Mouse (Mus musculus): Measurements from ENCODE around the gene Fam78a. TPM values are rescaled to one million over a fixed set of nuclear protein-coding genes. Genes with fewer than 3 reads are reported as not detected.

The Fam78a gene
- polyA plus RNA-seq (2015; fragmentation: Nextera tagmentation; extraction: Ambion mirVana) = 9.4 and 9.9 TPM in 2 replicates

DNA sequence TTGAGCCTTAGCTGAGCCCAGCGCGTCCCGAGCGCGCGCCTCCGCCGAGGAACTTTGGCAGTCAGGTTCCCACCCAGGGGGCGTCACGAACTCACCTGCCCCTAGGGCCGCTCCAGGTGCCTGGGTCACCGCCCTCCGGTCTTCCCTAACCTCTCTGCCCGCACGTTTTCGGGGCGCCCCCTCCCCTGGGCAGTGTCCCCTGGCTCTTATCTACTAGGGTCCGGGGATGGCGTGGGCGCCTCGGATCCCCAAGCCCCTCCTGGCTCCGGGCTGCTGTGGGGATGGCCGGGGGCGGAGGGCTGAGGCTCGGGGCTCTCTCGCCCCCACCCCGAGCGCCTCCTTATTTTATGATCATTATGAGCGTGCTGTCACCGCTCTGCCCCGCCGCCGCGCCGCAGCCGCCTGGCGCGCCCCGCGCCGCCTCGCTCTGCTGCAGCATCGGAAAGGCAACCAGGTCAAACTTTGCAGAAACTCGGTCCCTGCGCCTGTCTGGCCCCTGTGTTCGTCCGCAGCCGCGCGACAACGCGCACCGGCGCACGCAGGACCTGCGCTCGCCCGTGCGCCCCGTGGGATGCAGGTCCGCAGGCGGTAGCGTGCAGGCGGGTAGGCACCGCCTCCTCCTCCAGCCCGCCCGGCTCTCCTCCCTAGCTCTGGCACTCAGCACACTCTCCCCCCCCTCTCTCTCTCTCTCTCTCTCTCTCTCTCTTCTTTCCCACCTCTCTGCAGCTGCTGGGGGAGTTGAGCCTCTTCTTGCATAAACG lies at the start of gene Fam78a:
TSS of gene Fam78a (minus strand) at position 747 of the 761 bp plus-strand sequence.

GRCm38 (mm10) chr2:32095351-32096121 lies 10.9 kb upstream of the Fam78a start, which contains the start of gene Plpp7:
Gene Plpp7 (plus strand): TSS chr2:32095528.

Other genes starting within 250 kb of the Fam78a start
- not detected in 2 replicates for gene Fibcd1, start 238.9 kb downstream of the Fam78a start, polyA plus RNA-seq (2015; fragmentation: Nextera tagmentation; extraction: Ambion mirVana)
- gene Lamc3, start 197.6 kb downstream of the Fam78a start, polyA plus RNA-seq (2015; fragmentation: Nextera tagmentation; extraction: Ambion mirVana) = 0.34 and 0.39 TPM in 2 replicates
- 1.6 and 2.7 TPM in 2 replicates for gene Aif1l, start 134.7 kb downstream of the Fam78a start, polyA plus RNA-seq (2015; fragmentation: Nextera tagmentation; extraction: Ambion mirVana)
- gene Nup214, start 110.4 kb downstream of the Fam78a start, polyA plus RNA-seq (2015; fragmentation: Nextera tagmentation; extraction: Ambion mirVana) = 74.7 and 75.1 TPM in 2 replicates
- gene Plpp7, start 10.7 kb upstream of the Fam78a start, polyA plus RNA-seq (2015; fragmentation: Nextera tagmentation; extraction: Ambion mirVana) = 1.0 and 1.6 TPM in 2 replicates
- 16.3 and 19.1 TPM in 2 replicates for gene Prrc2b, start 66.2 kb upstream of the Fam78a start, polyA plus RNA-seq (2015; fragmentation: Nextera tagmentation; extraction: Ambion mirVana)
- gene Pomt1, start 151.7 kb upstream of the Fam78a start, polyA plus RNA-seq (2015; fragmentation: Nextera tagmentation; extraction: Ambion mirVana) = 11.6 and 13.3 TPM in 2 replicates
- 31.9 and 32.8 TPM in 2 replicates for gene Uck1, start 175.3 kb upstream of the Fam78a start, polyA plus RNA-seq (2015; fragmentation: Nextera tagmentation; extraction: Ambion mirVana)
- 9.8 and 13.2 TPM in 2 replicates for gene Golga2, start 202.5 kb upstream of the Fam78a start, polyA plus RNA-seq (2015; fragmentation: Nextera tagmentation; extraction: Ambion mirVana)
- 268 and 276 TPM in 2 replicates for gene Swi5, start 203.2 kb upstream of the Fam78a start, polyA plus RNA-seq (2015; fragmentation: Nextera tagmentation; extraction: Ambion mirVana)

Data from spleen, postnatal 0 days (tissue).